Mouse (Mus musculus) Patski (cell line): Measurements from ENCODE around the gene Sort1. TPM values are rescaled to one million over a fixed set of nuclear protein-coding genes. Genes with fewer than 3 reads are reported as not detected.

ENCODE experiments used
- ATAC-seq: fragments of 100-300 bp; one replicate; pipeline ENCODE4 v1.8.0; 2021
- CTCF ChIA-PET: fragments of 350-600 bp; sonication (Branson Sonifier 250); formaldehyde crosslinking; loops from one replicate; lab custom pipeline; 2022; ENCODE audit warnings: inconsistent platforms; lab: Charles Lee
- POLR2A ChIA-PET: fragments of 350-600 bp; sonication (Branson Sonifier 250); formaldehyde crosslinking; loops from one replicate; lab custom pipeline; 2022; ENCODE audit warnings: antibody characterized with exemption, inconsistent platforms; lab: Charles Lee
- DNase-seq: peaks from one replicate; pipeline ENCODE4 v3.0.0-alpha.2; 2011; ENCODE audit warnings: low read depth, low spot score
- H3K27me3 ChIP-seq: fragments of 371-371 bp; one replicate; pipeline ENCODE4 v1.5.1; 2021
- CTCF ChIP-seq: fragments of 100-300 bp; IDR thresholded peaks from one replicate; pipeline ENCODE4 v1.5.1; 2021
- in situ Hi-C: fragments of 300-500 bp; cut with MboI; formaldehyde crosslinking; loops from 3 replicates; pipeline ENCODE4 v1.11.1; 2018; ENCODE audit warnings: low pct_unique_long_range_greater_than_20kb, mixed read lengths
- polyA plus RNA-seq: library from polyadenylated mRNA; unstranded; gene quantifications from one replicate; pipeline ENCODE4 v1.2.3, GENCODE M21; 2021

Sort1 gene
- polyA plus RNA-seq, 1 experiment from 2014 or later: 125 TPM

DNA sequence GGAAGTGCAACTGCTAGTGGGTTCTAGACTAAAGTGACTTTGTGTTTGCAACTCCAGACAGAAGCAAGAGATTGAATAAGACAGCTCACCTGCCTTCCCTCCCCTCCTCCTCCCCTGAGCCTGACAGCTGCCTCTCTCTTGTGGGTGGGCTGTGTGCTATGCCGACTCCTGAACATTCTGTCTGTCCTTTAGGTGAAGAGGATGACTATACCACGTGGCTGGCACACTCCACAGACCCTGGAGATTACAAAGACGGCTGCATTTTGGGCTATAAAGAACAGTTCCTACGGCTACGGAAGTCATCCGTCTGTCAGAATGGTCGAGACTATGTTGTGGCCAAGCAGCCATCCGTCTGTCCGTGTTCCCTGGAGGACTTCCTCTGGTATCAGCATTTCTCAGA is 64.5 kb downstream of the Sort1 start:
- ChIA-PET POLR2A (interaction anchor here (1.2 kb wide), 1 partner anchor 30 kb away, joined by 3 read pairs; no protein-coding TSS in a partner anchor), CTCF (interaction anchor here (1.3 to 1.7 kb wide), 3 partner anchors 10 to 30 kb away, joined by 3 to 5 read pairs (median 4); no protein-coding TSS in a partner anchor)
- in situ Hi-C loops: no loop called here
- no peaks in the 10 kb centered on the region for H3K27me3 ChIP-seq
- DNase-seq (no peak), ATAC-seq (no peak)
- TF ChIP-seq CTCF: no peak

GRCm38 (mm10) chr3:108355245-108355644 is 71.4 kb downstream of the Sort1 start:
- DNase-seq (no peak), ATAC-seq (no peak)
- ChIA-PET POLR2A (interaction anchor here (0.8 kb wide), 1 partner anchor 93 kb away, joined by 3 read pairs; no protein-coding TSS in a partner anchor), CTCF (interaction anchor here (1.2 to 2.3 kb wide), 4 partner anchors 11 to 73 kb away, joined by 3 to 6 read pairs (median 4); no protein-coding TSS in a partner anchor)
- in situ Hi-C loops: no loop called here
- no peak for TF ChIP-seq CTCF
- no peaks in the 10 kb centered on the region for H3K27me3 ChIP-seq

- DNase-seq (no peak), ATAC-seq (no peak)
- POLR2A ChIA-PET: no interaction called here
- TF ChIP-seq CTCF: no peak
- in situ Hi-C loops: no loop called here
- H3K27me3 ChIP-seq: no peaks in the 10 kb centered on the region
- CTCF ChIA-PET: interaction anchor here (0.5 to 2.3 kb wide), 5 partner anchors 17 to 77 kb away, joined by 3 to 6 read pairs (median 3); no protein-coding TSS in a partner anchor
These were observed 73.2 kb downstream of the Sort1 start for GRCm38 (mm10) chr3:108357051-108357450.

GRCm38 (mm10) chr3:108358445-108358844 is 74.6 kb downstream of the Sort1 start:
- no peaks in the 10 kb centered on the region for H3K27me3 ChIP-seq
- no peak for TF ChIP-seq CTCF
- DNase-seq: no peak
- in situ Hi-C loops: no loop called here
- POLR2A ChIA-PET: no interaction called here
- CTCF ChIA-PET: interaction anchor here (0.9 to 1.3 kb wide), 7 partner anchors 9 to 76 kb away, joined by 3 to 5 read pairs (median 3); no protein-coding TSS in a partner anchor
- ATAC-seq: no peak

GRCm38 (mm10) chr3:108360894-108361293 is 77.0 kb downstream of the Sort1 start:
- POLR2A ChIA-PET: no interaction called here
- TF ChIP-seq CTCF: no peak
- in situ Hi-C loops: no loop called here
- DNase-seq (peak; percentile 10), ATAC-seq (no peak)
- H3K27me3 ChIP-seq: no peaks in the 10 kb centered on the region
- CTCF ChIA-PET: interaction anchor here (0.6 to 1.5 kb wide), 5 partner anchors 38 to 89 kb away, joined by 3 to 5 read pairs (median 3); no protein-coding TSS in a partner anchor

GRCm38 (mm10) chr3:108363626-108364025 is 79.7 kb downstream of the Sort1 start:
- H3K27me3 ChIP-seq: no peaks in the 10 kb centered on the region
- ChIA-PET POLR2A (interaction anchor here (0.7 to 1.2 kb wide), 2 partner anchors 13 to 21 kb away, joined by 3 read pairs; no protein-coding TSS in a partner anchor), CTCF (interaction anchor here (1.1 to 4.7 kb wide), 9 partner anchors 9 to 81 kb away, joined by 3 to 23 read pairs (median 6); no protein-coding TSS in a partner anchor)
- DNase-seq: peak; percentile 10
- in situ Hi-C loops: no loop called here
- no peak for TF ChIP-seq CTCF
- ATAC-seq: no peak

GRCm38 (mm10) chr3:108364270-108364995 is 80.6 kb downstream of the Sort1 start, which contains the start of gene Mybphl:
Mybphl (plus strand) TSS chr3:108364911.
- in situ Hi-C loops: no loop called here
- TF ChIP-seq CTCF: no peak
- no peak for ATAC-seq
- POLR2A ChIA-PET: interaction anchor here (0.5 to 1.2 kb wide), 3 partner anchors 10 to 20 kb away, joined by 3 to 9 read pairs (median 3); no protein-coding TSS in a partner anchor
- no peaks in the 10 kb centered on the region for H3K27me3 ChIP-seq
- CTCF ChIA-PET: interaction anchor here (0.7 to 4.7 kb wide), 13 partner anchors 8 to 82 kb away, joined by 3 to 23 read pairs (median 5); partner anchors contain the start of gene Psrc1
- DNase-seq: no peak

DNA sequence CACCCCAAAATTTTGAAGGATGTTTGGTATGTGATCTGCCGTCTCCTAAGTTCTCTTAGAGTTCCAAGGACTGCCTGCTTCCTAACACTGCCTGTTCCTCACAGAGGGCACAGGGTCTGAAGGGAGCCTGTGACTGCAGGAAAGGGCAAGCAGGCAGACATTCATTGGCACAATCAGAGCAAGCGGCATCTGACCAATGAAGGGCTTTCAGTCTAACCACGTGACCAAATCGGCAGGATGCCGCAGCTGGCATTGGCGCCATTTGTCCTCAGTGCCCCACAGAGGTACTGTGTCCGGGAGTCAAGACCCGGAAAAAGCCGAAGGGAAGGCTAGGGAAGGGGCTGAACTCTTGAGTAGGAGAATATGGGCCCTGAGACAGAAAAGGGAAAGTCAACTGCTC is 83.3 kb downstream of the Sort1 start:
- in situ Hi-C loops: no loop called here
- DNase-seq (no peak), ATAC-seq (no peak)
- no peaks in the 10 kb centered on the region for H3K27me3 ChIP-seq
- ChIA-PET CTCF (interaction anchor here (0.7 to 4.7 kb wide), 5 partner anchors 13 to 67 kb away, joined by 3 to 23 read pairs (median 3); no protein-coding TSS in a partner anchor), POLR2A (no interaction called here)
- no peak for TF ChIP-seq CTCF

GRCm38 (mm10) chr3:108367828-108368227 is 83.9 kb downstream of the Sort1 start:
- ChIA-PET CTCF (no interaction called here), POLR2A (no interaction called here)
- H3K27me3 ChIP-seq: no peaks in the 10 kb centered on the region
- in situ Hi-C loops: no loop called here
- TF ChIP-seq CTCF: no peak
- ATAC-seq (no peak), DNase-seq (no peak)

- TF ChIP-seq CTCF: no peak
- ATAC-seq: no peak
- POLR2A ChIA-PET: no interaction called here
- CTCF ChIA-PET: interaction anchor here (0.7 kb wide), 1 partner anchor 14 kb away, joined by 3 read pairs; no protein-coding TSS in a partner anchor
- in situ Hi-C loops: no loop called here
- no peak for DNase-seq
- H3K27me3 ChIP-seq: no peaks in the 10 kb centered on the region
These were observed 84.8 kb downstream of the Sort1 start for GRCm38 (mm10) chr3:108368721-108369120.
